Mouse (Mus musculus) urinary bladder, postnatal 14 days (tissue): ENCODE data around the gene Gsdma.
"Not testable (repeated sequence)": the region's sequence is repeated elsewhere in the genome, so short reads cannot be mapped to it uniquely, and the experiment has no call there.

Experiments used
- DNase-seq: peaks from one replicate; pipeline ENCODE4 v3.0.0; 2021; ENCODE audit warnings: low spot score

The Gsdma gene

DNA sequence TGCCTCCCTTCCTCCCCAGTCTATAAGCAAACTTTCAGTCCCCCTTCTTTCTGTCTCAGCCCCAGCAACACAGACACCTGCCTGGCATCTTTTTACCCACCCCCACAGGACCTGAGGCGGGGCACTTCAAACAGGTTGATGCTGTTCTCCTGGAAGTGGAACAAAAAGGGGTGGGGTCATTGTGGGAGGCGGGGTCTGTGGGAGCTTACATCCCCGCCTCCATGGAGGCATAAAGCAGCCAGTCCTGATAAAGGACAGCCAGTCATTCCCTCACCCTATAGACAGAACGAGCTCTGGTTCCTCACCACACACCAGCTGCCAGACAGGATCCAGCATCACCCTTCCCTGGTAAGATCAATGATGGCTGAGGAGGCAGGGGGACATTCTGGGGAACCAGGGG is at the start of gene Gsdma:
Gene Gsdma (plus strand): TSS at position 261 of the 400 bp plus-strand sequence.
- DNase-seq: no peak

DNA sequence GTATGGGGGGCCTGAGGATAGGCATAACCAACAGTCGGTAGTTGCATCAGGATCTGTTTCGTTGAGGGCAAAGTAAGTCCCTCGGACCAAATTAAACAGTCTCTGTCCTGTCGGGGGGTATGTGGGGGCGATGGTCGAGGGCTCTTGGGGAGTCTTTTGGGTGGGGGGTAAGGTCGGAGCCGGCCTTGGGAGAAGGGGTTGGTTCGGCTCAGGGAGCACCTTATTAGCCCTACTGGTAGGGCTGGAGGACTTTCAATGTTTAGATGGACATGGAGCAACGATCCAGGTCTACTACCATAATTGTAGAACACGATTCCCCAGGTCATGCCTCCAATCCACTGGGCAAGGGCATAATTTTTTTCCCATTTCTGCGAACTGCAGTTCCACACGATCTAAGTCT is 43.4 kb upstream of the Gsdma start:
- no peak for DNase-seq

DNA sequence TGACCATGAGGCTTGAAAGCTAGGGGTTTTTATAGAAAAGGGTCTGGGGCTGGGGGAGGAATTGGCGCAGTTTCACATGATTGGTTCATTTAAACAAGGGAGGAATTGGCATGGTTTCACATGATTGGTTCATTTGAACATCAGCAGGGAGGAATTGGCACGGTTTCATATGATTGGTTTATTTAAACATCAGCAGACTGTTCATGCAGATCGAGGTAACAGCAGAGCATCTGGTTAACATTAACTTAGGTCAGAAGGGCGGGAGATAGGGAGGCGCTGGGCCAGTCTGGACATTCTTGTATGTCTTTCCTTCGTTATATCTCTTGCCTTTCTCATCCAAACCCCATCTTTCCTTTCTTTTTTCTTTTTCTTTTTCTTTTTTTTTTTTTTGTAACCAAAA is 40.2 kb upstream of the Gsdma start:
- DNase-seq: not testable (repeated sequence)

DNA sequence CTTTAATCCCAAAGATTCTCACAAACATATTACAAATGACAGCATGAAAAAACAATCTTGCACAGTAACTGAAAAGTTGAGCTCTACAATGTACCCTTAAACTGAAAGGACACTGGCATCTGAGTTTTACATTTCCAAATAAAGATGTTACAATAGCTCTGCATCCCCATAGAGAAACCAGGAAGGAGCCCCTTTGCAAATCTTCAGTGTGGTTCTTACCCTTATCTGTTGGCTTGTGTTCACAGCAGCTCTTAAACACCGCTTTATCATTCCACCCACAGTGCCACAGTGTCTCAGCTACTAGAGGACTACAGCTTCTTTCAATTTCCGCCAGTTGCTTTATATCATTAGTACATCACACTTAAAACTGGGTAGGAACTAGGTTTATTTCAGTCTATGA is 39.8 kb upstream of the Gsdma start:
- DNase-seq: not testable (repeated sequence)

GRCm38 (mm10) chr11:98625611-98626410 is 38.3 kb upstream of the Gsdma start, which contains the start of the genes Gm12355 and Gsdma3:
Gm12355 (minus strand) TSS chr11:98625661.
Gsdma3 (plus strand) TSS chr11:98626360.
- DNase-seq: no peak

DNA sequence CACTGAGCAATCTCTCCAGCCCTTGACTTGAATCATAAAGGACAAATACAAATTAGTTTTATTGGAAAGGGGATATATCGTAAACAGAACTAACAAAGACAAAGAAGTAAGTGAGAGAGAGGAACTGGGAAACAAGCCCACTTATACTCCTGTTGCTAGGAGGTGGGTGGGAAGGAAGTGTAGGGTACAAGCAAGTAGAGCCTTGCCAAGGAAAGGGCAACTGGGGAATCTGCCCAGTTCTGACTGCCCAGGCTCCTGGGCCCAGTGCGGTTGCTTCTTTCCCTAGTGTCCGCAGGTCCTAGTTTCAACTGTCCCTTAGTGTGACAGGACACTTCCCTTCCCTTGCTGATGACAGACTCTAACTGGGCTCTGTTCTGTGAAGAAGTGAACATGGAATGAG is 35.4 kb upstream of the Gsdma start:
- DNase-seq: no peak

GRCm38 (mm10) chr11:98630646-98631045 is 33.5 kb upstream of the Gsdma start:
- DNase-seq: no peak

DNA sequence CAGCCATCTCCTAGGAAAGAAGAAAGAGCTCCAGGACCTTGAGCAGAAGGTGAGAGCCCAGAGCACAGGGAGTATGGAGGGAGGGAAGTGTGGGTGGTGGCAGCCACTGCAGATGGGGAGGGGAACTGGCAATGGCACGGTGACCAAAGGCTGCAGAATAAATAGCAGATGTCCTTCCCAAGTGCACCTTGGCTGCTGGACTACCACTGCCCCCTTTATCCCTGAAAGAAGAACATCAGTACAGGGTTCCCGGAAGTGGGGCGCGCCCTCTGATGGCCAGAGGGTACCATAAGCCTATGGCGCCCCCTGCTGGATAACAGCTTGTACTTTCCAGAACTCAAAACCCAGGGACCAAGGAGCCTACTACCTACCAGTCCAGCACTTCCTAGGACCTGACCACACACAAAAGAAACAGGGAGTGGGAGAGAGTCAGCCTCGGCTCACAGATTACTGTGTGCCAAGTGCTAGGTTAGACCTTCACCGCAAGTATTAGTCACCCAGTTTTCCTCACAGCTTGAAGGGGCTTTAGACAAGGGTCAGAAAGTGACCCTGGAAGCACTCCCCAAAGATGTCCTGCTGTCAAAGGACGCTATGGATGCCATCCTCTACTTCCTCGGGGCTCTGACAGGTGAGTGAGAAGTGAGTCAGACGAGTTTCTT is 28.7 kb upstream of the Gsdma start:
- DNase-seq: peak; percentile 12

DNA sequence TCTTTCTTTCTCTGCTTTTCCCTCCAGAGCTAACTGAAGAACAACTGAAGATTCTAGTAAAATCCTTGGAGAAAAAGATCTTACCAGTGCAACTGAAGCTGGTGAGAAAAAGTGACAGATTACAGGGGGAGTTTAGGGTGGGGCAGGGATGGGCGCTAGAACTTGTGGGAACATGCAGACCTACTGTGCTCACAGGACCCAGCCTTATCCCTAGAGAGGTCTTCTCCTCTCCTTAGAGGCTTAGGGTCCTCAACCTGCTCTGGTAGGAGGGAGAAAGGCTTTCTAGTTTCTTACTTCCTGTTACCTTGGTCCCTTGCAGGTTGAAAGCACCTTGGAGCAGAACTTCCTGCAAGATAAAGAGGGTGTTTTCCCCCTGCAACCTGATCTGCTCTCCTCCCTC is 26.6 kb upstream of the Gsdma start:
- no peak for DNase-seq

DNA sequence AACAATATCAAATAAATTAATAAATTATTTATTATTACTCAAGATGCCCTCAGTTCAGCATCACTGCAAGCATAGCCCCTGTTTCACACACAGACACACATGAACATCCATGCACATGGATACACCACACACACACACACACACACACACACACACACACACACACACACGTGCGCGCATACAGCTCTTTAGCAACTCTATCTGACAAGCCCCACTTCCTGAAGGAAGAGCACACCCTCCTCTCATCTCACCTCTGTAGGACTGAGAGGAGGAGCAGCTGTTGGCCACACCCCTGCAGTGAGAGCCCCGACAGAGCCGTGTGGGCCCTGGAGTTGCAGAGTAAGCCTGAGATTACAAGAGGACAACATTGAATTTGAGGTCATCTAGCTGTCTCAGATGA is 24.1 kb upstream of the Gsdma start:
- DNase-seq: no peak

DNA sequence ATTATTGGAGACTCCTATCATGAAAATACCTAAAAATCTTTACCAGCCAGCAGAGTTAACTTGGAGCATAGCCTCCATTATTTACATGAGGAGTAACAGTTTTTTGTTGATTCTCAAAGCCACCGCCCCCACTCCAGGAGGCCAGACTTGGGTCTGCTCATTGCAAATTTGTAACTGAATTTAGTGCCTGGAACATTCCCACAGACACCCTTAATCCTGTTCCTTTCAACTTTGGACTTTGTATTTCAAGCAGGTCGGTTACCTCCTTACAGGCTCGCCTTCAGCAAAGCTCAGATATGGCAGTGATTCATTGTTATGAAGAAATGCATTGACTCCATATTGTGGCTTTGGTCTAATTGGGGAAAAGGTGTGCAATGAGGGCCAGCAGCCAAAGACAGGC is 19.4 kb upstream of the Gsdma start:
- no peak for DNase-seq

- DNase-seq: no peak
These were observed 18.2 kb upstream of the Gsdma start for GRCm38 (mm10) chr11:98645946-98646345.

GRCm38 (mm10) chr11:98646459-98646858 is 17.7 kb upstream of the Gsdma start, which contains the start of gene Gsdma2:
Gsdma2 (plus strand) TSS chr11:98646759.
- DNase-seq: no peak

GRCm38 (mm10) chr11:98655076-98655475 is 9.1 kb upstream of the Gsdma start:
- DNase-seq: peak; percentile 44

DNA sequence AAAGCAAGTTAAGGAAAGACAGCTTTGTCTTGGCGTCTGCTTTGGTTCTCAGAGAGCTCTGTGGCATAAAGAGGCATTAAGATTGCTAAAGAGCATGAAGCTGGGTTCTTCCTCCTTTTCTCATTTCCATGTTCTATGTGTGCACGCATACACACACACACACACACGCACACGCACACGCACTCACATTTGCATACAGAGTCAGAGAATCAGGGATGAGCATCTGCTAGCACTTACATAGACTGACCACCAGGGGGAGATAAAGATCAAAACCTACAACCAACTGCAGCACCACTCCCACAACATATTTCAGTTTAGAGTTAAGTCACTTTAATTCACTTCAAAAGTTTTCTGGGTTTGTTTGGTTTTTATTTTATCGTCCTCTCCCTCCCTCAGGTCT is 3.6 kb upstream of the Gsdma start:
- DNase-seq: peak; percentile 36

DNA sequence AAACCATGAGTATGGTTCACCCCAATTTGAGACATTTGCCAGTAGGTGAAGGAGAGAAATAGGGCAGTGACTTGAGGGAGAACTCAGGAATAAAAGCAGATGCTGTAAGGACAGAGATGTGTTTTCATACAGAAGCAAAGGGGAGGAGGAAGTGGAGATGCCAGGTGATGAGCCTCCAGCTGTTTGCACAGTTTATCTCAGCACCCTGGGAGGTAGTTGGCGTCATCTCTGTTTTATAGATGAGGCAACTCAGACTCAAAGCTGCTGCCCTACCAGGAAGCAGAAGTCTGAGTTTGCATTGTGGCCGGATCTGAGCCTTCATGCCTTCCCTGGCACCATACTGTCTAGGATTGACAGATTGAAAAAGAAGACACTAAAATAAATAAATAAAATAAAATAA is 4.8 kb downstream of the Gsdma start:
- no peak for DNase-seq

DNA sequence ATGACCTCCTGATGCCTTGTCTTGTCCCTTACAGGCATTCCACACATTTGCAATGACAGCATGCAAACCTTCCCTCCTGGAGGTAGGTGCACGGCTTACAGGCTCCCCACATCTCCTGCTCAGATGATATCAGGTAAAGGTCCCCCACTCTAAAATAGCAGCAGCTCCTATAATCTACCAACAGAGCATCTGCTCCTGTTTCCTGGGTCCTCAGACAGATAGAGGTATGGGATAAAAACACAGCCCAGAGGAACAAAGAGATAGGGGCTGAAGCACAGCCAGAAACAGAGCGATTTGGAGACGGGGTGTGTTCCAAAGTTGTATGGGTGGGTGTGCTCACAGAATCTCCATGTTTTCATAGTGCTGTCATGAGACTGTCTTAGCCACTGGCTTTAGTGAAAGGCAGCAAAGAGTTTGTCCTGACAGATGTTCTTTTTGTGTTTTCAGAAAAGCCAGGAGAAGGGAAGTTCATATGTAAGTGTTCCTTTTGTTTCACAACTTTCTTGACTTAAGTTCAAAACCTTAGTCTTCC is 7.2 kb downstream of the Gsdma start:
- DNase-seq: no peak

DNA sequence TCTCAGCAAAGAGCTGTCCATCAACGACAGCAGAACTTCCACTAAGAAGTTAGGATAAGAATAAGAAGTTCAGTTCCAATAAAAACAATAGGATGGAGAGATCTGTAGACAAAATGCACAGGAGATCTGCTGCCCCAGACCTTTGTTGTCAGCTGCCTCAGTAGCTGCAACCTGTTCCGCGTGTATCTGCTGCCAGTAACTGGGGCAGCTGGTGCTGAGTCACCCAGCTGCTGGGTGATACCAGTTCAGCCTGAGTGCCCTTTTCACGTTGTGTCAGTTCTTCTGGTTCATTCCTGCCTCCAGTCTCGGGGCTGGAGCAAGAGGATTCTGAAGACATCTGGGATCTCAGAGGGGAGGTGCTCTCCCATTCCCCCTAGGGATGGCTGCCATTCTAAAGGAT is 7.7 kb downstream of the Gsdma start:
- peak; percentile 54 for DNase-seq

GRCm38 (mm10) chr11:98672482-98672881 is 8.3 kb downstream of the Gsdma start:
- DNase-seq: no peak

DNA sequence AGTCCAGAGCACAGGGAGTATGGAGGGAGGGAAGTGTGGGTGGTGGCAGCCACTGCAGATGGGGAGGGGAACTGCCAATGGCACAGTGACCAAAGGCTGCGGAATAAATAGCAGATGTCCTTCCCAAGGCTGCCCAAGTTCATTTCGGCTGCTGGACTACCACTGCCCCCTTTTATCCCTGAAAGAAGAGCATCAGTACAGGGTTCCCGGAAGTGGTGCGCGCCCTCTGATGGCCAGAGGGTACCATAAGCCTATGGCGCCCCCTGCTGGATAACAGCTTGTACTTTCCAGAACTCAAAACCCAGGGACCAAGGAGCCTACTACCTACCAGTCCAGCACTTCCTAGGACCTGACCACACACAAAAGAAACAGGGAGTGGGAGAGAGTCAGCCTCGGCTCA is 9.0 kb downstream of the Gsdma start:
- DNase-seq: peak; percentile 59

GRCm38 (mm10) chr11:98675829-98676363 is 11.7 kb downstream of the Gsdma start:
- no peak for DNase-seq

- no peak for DNase-seq
These were observed 15.9 kb downstream of the Gsdma start for GRCm38 (mm10) chr11:98680023-98680422.

GRCm38 (mm10) chr11:98680595-98680994 is 16.4 kb downstream of the Gsdma start:
- DNase-seq: not testable (repeated sequence)
